Mouse (Mus musculus) inflammation-experienced regulatory T-cells, adult 6 months (primary cell): Measurements from ENCODE around the gene Trhr2. TPM values are rescaled to one million over a fixed set of nuclear protein-coding genes. Genes with fewer than 3 reads are reported as not detected.
"Not testable (repeated sequence)": the region's sequence is repeated elsewhere in the genome, so short reads cannot be mapped to it uniquely, and the experiment has no call there.

Experiments used
- ATAC-seq: one replicate; pipeline ENCODE4 v1.8.0; 2017
- polyA plus RNA-seq, 3 experiments: library from polyadenylated mRNA; unstranded; fragments of 100-300 nt; shearing (Covaris generic); gene quantifications; one replicate each; pipeline ENCODE4 v1.2.1; 2017

Trhr2 gene
- polyA plus RNA-seq, 3 experiments from 2014 or later: not detected

DNA sequence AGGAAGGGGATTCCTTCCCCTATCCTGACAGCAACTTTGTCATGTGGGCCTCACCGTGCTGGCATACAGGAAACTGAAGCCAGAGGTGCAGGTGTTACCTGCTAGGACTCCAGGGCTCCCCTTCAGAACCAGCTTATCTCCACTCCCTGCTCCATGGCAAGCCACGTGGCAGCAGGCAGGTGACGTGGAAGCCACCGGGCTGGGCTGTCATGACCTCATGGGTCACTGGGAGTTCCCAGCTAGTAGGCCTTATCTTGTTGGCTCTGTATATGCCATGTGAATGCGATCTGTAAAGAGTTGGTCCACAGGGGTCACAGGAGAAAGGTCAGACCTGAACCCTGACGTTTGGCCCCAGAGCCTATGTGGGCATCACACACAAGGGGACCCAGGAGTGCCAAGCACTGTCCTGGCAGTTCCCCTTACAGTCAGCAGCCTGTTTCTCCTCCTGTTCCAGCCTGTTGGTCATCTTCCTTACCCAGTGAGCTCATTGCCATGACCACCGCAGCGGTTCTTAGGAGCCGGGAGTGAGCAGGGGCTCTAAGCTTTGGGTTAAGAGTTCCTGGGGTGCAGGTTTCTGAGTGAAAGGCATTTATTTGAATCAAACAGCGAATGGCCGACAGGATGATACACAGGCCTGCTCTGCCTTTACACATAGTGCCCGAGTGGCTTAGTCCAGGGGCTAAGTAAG, 30.0 kb downstream of the Trhr2 start:
- no peak for ATAC-seq

DNA sequence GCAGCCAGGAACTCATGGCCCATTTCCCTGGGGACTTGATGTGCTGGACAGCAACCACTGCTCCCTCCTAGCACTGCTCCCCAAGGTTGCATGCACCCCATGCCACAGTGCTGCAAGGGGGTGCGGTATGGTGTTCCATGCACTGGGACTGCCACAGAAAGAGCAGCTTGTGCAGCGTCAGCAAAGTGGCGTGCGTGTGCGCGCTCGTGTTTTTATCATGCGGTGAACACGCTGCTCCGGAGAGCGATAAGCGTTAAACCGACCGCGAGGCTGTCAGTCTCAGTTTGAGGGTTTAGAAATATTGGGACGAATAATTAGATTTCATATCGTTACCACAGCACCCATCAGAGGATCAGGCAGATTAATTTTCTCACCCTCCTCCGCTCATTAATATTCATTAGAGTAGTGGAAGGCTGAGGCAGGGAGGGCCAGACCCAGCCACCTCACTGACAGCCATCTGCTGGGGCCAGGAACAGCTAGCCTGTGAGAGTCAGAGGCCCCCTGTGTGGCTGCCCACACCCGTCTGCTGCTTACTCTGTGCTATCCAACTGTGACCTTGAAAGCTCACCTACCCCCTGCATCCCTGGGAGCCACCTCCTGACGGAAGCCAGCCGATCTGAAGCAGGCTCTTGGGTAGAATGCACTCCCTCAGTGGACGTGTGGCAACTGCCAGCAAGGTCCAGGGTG, 30.9 kb downstream of the Trhr2 start:
- ATAC-seq: no peak

DNA sequence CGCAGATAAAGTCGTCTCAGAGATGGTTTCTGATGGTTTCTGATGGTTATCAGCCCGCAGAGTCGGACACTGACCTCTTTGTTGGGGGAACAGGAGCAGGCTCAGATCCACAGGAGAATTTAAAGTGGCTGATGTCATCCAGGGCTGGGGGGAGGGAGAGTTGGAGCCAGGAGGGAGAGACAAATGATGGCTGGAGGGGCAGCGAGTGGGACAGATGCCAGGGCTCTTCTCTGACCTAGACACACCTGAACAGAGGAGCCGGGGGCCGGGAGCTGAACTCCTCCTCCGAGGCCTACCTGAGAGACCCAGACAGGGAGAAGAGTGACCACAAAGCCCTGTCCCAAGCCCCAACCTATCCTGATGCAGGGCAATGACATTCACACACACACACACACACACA, 31.5 kb downstream of the Trhr2 start:
- no peak for ATAC-seq

GRCm38 (mm10) chr8:122326114-122326542, 34.4 kb downstream of the Trhr2 start:
- no peak for ATAC-seq

- no peak for ATAC-seq
Measured at GRCm38 (mm10) chr8:122325196-122325595, 35.4 kb downstream of the Trhr2 start.

GRCm38 (mm10) chr8:122323951-122324402, 36.6 kb downstream of the Trhr2 start:
- ATAC-seq: not testable (repeated sequence)

- ATAC-seq: no peak
Measured at GRCm38 (mm10) chr8:122322792-122323191, 37.8 kb downstream of the Trhr2 start.

GRCm38 (mm10) chr8:122322126-122322525, 38.4 kb downstream of the Trhr2 start:
- ATAC-seq: no peak

- no peak for ATAC-seq
Measured at GRCm38 (mm10) chr8:122321455-122321921, 39.1 kb downstream of the Trhr2 start.

GRCm38 (mm10) chr8:122320541-122320940, 40.0 kb downstream of the Trhr2 start:
- no peak for ATAC-seq

DNA sequence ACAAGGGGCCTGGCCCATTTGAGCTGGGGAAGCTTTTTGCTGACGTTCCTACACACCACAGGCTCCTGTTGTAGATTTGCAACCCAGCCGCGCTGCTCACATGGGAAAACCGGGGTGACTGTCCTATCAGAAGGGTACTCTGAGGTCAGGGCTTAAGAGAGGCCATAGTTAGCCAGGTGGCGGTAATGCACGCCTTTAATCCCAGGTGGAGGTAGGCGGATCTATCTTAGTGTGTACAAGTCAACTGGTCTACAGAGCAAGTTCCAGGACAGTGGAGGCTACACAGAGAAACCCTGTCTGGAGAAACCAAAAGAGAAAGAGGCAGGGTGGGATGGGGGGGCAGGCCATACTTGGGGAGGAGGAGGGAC, 40.9 kb downstream of the Trhr2 start:
- ATAC-seq: no peak

- no peak for ATAC-seq
Measured at GRCm38 (mm10) chr8:122319045-122319707, 41.4 kb downstream of the Trhr2 start.

DNA sequence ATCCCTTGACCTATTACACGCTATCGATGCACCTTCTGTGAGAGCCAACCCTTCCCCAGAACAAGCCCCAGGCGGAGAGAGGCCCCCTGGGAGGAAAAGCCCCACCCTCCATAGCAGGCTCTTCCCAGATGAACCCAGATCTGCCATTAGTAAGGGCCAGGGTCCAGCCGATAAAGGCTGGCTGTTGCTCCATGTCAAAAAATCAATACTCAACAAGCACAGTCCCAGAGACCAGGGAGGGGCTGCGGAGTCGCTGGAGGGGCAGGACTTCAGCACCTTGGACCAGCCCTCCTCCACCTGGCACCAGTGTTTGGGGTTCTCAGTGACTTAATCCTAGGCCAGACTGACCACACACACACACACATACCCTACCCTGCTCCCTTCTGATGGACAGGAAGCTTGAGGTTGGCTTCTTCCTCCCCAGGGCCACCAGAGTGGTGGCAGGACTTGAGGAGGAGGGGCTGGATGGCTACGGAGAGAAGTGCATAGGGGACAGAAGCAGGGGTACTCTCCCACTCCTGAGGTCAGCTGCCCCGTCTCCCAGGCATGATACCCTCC, 42.5 kb downstream of the Trhr2 start:
- no peak for ATAC-seq

DNA sequence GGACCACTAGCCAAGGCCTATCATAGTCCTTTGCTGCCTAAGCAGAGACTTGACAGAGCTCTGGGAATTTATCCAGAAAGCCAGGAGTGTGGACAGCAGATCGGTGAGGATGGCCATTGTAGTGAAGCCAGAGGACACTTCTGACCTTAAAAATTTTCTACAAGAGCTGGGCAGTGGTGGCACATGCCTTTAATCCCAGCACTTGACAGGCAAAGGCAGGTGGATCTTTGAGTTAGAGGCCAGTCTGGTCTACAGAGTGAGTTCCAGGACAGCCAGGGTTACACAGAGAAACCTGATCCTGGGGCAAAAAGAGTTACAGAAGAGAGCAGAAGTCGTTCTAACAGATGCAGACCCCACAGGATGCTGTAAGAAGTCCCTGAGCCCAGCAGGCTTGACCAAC, 44.1 kb downstream of the Trhr2 start:
- ATAC-seq: no peak

DNA sequence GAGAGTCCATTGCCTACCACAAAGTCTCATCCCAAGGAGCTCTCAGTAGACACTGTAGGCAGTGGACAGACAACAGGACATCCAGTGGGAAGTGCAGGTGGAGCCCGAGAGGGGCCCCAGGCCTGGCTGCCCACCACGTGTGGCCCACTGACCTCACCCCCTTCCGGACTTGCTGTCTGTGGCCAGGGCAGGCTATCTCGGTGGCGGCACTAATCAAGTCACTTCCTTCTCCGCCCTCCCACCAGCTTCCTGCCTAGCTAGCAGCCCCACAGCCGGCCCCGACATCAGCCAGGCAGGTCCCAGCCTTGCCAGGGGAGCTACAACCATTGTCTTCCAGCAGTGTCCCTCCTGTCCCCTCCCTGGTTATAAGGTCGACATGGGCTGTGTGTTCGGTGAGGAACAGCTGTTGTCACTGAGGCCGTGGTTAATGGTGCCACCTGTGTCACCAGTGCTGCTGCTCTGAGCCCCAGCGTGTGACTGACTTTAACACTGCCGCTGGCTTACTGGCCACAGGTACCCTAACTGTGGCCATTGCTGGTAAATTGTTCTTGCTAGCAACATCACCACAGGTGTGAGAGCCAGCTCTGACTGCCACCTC, 45.5 kb downstream of the Trhr2 start:
- no peak for ATAC-seq

GRCm38 (mm10) chr8:122313310-122313709, 47.2 kb downstream of the Trhr2 start:
- ATAC-seq: no peak

GRCm38 (mm10) chr8:122312553-122312952, 48.0 kb downstream of the Trhr2 start:
- no peak for ATAC-seq

- no peak for ATAC-seq
Measured at GRCm38 (mm10) chr8:122311115-122311514, 49.4 kb downstream of the Trhr2 start.

DNA sequence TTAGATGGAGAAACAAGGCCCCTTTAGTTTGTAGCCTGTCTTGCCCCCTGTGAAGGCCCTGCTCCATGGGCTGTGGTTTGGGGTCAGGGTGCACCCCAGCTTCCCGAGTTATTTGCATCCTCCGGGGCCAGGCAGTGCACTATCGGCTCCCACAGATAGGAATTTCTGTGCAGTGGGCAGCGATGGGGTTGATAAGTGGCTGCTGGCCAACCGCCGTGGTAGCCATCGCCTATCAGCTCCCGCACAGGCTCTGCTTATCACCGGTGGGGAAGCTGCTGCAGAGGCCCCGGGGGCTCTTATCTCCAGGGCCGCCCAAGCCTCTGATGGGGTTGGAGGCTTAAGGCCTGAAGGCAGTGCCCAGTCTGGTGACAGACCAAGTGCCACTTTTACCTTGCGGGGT, 51.3 kb downstream of the Trhr2 start:
- ATAC-seq: no peak

DNA sequence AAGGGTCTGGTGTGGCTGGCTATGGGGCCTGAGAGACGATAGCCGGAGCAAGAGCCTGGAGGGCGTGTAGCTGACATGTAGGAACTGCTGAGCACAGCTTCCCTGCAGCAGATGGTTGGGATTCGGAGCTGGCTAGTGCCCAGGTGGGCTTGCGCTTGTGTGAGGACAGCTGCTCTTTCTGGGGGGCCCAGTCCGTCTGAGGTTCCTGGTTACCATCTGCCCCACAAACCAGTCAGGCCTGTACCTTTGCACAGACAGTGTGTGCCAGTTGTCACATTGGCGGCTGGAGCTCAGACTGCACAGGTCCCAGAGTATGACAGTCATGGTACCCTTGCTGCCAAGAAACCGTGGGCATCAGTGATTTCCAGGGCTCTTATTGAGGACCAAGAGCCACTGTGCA, 52.7 kb downstream of the Trhr2 start:
- ATAC-seq: no peak
